Mouse (Mus musculus): ENCODE measurements around the gene Twf2. TPM values are rescaled to one million over a fixed set of nuclear protein-coding genes. Genes with fewer than 3 reads are reported as not detected.

Twf2 gene
- total RNA-seq, 2 experiments from 2014 or later = 127 to 210 TPM

DNA sequence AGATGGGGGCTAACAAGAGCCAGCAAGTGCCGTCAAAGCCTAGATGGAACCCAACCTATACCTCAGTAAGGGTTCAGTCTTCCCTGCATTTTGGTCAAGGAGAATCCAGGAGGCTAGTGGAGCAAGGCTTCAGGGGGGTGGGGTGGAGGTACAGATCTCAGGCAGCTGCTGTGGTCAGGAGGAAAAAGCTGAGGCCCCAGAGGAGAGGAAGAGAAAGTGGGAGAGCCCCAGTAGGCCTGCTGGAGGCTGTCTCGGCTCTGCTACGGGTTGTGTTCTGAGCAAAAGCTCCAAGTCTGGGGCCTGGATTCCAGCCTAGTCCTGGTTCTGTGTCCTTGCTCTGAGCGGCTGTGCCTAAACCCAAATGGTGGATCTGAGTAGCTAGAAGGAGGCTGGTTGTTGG lies 20.1 kb downstream of the Twf2 start:
- intact Hi-C loops (cut with DNase I) = no loop called here
- Histone ChIP-seq H3K27ac (no peak overlapping the region), H3K4me3 (no peak overlapping the region; the same call in 1 of the 2 replicates)
- DNase-seq = peak; percentile 18
- TF ChIP-seq CTCF (IDR thresholded peaks at IDR 0.05) = no peak

DNA sequence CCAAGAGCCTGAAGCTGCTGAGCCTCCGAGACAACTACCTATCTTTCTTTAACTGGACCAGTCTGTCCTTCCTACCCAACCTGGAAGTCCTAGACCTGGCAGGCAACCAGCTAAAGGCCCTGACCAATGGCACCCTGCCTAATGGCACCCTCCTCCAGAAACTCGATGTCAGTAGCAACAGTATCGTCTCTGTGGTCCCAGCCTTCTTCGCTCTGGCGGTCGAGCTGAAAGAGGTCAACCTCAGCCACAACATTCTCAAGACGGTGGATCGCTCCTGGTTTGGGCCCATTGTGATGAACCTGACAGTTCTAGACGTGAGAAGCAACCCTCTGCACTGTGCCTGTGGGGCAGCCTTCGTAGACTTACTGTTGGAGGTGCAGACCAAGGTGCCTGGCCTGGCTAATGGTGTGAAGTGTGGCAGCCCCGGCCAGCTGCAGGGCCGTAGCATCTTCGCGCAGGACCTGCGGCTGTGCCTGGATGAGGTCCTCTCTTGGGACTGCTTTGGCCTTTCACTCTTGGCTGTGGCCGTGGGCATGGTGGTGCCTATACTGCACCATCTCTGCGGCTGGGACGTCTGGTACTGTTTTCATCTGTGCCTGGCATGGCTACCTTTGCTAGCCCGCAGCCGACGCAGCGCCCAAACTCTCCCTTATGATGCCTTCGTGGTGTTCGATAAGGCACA lies 22.7 kb downstream of the Twf2 start:
- H3K4me3 ChIP-seq = peak overlapping the region; percentile 70
- H3K27ac ChIP-seq = peak overlapping the region; percentile 56; the same call in 1 of the 2 replicates
- peak; percentile 18 for DNase-seq
- no peak for TF ChIP-seq CTCF (IDR thresholded peaks at IDR 0.05)
- intact Hi-C loops (cut with DNase I) = no loop called here

DNA sequence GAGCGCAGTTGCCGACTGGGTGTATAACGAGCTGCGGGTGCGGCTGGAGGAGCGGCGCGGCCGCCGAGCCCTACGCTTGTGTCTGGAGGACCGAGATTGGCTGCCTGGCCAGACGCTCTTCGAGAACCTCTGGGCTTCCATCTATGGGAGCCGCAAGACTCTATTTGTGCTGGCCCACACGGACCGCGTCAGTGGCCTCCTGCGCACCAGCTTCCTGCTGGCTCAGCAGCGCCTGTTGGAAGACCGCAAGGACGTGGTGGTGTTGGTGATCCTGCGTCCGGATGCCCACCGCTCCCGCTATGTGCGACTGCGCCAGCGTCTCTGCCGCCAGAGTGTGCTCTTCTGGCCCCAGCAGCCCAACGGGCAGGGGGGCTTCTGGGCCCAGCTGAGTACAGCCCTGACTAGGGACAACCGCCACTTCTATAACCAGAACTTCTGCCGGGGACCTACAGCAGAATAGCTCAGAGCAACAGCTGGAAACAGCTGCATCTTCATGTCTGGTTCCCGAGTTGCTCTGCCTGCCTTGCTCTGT lies 23.3 kb downstream of the Twf2 start:
- intact Hi-C loops (cut with DNase I) = no loop called here
- TF ChIP-seq CTCF (IDR thresholded peaks at IDR 0.05) = peak; percentile 36; the same call in 1 of the 2 replicates
- H3K27ac ChIP-seq = peak overlapping the region; percentile 56
- H3K4me3 ChIP-seq = peak overlapping the region; percentile 70
- DNase-seq = peak; percentile 63

DNA sequence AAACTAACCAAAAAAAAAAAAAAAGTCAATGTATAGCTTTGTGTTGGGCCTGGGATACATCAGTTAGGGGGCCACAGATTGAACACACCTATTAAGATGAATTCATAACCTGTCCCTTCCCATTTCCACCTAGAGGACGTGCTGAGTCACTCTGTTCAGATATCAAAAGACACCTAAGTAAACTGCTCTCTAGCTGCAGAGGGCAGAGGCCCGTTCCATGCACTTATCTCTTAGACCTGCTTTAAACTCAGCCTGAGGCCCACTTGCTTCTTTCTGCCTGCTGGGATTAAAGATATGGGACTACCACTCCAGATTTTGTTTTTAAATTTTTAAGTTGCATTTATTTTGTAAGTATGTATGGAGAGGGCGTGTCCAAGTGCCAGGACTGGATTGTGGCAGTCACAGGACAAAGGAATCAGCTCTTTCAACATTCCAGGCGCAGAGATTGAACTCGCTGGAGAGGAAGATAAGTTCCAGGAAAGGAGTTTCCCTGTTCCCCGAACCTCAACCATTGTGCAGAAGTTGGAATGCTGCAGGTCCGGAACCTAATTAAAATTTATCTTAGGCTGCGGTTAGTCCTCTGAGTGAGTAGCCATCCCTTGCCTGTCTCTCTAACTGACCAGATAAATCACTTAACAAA lies 25.0 kb downstream of the Twf2 start:
- DNase-seq = no peak
- no peak overlapping the region for H3K27ac ChIP-seq
- H3K4me3 ChIP-seq = no peak overlapping the region
- intact Hi-C loops (cut with DNase I) = no loop called here
- TF ChIP-seq CTCF (IDR thresholded peaks at IDR 0.05) = no peak

DNA sequence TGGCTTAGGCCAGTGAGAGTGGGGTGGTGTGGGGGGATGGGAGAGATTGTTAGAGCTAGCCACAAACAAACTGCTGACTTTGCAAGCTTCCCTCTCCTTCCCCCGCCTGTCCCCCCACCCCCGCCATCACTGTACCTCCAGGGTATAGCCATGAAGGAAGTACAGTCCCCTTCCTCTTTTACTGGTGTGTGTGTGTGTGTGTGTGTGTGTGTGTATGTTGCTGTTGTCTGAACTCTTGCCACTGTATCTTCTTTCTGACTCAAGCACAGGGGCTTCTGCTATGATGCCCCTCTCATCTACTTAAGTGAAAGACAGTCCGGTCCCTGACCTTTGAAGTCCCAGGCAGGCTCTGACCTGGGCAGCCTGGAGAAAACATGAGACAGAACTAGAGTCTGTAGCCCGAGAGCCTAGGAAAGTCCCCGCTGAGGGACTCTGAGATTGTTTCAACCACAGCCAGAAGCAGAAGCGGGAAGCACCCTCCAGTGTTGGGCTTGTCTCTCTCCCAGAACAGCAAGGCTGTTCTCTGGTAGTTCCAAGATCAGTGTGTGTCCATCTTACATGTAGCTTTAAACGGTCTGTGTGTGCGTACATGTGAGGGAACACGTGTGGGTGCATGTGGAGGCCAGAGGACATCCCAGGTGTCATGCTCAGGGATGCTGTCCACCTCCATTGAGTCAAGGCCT lies 27.3 kb downstream of the Twf2 start:
- no peak overlapping the region for H3K4me3 ChIP-seq
- TF ChIP-seq CTCF (IDR thresholded peaks at IDR 0.05) = no peak
- 0 out of 2 replicates have a peak overlapping the region, but pooled peaks have one; percentile 24 for H3K27ac ChIP-seq
- no peak for DNase-seq
- intact Hi-C loops (cut with DNase I) = no loop called here

DNA sequence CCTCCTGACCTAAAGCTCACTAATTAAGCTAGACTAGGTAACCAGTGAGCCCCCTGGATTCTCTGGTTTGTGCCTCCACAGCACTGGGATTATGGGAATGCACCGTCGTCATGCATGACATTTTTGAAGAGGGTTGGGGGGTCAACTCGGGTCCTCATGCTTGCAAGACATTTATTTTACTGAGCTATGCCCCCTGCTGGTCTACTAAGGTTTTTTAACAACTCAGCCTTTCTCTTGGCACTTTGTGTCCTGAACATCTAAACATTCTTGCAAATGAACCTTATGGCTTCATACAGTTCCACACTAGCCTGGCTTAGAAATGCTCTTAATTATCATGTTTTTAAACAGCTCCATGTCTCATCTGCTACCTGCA lies 27.8 kb downstream of the Twf2 start:
- DNase-seq = no peak
- H3K4me3 ChIP-seq = no peak overlapping the region
- intact Hi-C loops (cut with DNase I) = no loop called here
- H3K27ac ChIP-seq = no peak overlapping the region
- TF ChIP-seq CTCF (IDR thresholded peaks at IDR 0.05) = peak; percentile 44

DNA sequence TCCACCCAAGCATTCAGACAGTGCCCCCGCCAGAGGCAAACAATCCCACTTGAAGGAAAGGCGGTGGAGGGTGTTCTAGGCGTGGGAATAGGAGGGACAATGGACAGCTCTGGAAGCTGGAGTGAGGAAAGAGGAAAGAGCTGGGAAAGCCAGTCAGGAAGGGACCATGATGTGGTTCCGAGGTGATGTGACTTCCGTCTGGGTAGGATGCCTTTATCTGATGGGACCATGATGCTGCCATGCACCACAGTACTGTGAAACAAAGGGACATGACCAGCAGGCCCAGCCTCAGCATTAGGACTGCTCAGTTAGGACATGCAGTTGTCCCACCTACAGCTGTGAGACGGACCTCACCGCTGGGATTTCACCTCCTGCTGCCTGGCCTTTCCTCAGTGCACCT lies 28.3 kb downstream of the Twf2 start:
- H3K4me3 ChIP-seq = no peak overlapping the region
- no peak overlapping the region for H3K27ac ChIP-seq
- no peak for TF ChIP-seq CTCF (IDR thresholded peaks at IDR 0.05)
- no peak for DNase-seq
- intact Hi-C loops (cut with DNase I) = no loop called here

DNA sequence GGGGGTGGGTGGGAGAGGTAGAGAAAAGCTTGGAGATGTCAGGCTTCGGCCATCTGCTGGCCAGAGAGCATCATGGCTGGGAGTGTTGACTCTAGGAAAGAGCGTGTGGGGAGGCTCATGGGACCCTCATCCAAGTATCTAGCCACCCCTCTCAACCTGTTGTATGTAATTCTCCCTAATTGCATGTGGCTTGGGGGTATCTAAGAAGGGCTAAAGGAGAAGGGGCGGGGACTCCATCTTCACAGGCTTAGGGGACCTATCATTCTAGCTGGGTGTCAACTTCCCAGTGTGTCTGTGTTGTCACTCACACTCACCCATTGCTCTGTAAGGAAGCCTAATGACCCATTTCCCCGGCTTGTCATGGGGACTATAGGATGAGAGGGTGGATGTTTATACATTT lies 28.9 kb downstream of the Twf2 start:
- TF ChIP-seq CTCF (IDR thresholded peaks at IDR 0.05) = no peak
- H3K27ac ChIP-seq = no peak overlapping the region
- no peak overlapping the region for H3K4me3 ChIP-seq
- no peak for DNase-seq
- intact Hi-C loops (cut with DNase I) = no loop called here

DNA sequence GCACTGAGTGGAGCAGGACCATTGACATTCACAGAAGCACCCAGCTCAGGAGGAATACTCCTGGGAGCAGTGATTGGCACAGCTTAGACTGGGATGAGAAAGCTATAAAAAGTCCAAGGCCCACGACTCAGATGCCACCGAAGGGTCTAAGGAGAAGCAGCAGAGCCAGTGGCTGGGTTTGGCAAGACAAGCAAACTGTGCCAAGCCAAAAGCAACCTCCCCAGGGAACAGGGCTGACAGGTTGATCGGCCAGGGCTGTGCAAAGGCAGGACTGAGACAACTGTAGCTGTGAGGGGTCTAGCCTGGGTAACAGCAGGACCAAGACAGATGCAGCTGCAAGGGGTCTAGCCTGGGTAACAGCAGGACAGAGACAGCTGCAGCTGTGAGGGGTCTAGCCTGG lies 30.0 kb downstream of the Twf2 start:
- Histone ChIP-seq H3K4me3 (no peak overlapping the region), H3K27ac (no peak overlapping the region)
- no peak for TF ChIP-seq CTCF (IDR thresholded peaks at IDR 0.05)
- DNase-seq = no peak
- intact Hi-C loops (cut with DNase I) = no loop called here

DNA sequence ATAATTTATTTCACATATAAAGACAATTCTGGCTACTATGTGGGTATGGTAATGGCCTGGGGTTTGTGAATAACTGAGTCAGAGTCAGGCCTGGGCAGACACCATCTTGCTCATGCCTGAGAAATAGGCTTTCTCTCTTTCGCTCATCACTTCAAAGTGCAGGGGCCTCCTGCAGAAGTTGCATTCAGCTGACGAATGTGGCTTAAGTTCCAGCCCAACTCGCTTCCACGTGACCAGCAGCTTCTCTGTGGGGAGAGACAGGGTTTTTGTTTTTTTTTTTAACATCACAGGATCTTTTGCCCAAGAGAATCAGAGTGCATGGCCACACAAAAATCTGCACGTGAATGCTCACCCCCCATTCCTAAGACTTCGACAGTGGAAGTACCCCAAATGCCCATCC lies 31.0 kb downstream of the Twf2 start:
- Histone ChIP-seq H3K27ac (no peak overlapping the region), H3K4me3 (no peak overlapping the region)
- DNase-seq = no peak
- TF ChIP-seq CTCF (IDR thresholded peaks at IDR 0.05) = no peak
- intact Hi-C loops (cut with DNase I) = no loop called here

DNA sequence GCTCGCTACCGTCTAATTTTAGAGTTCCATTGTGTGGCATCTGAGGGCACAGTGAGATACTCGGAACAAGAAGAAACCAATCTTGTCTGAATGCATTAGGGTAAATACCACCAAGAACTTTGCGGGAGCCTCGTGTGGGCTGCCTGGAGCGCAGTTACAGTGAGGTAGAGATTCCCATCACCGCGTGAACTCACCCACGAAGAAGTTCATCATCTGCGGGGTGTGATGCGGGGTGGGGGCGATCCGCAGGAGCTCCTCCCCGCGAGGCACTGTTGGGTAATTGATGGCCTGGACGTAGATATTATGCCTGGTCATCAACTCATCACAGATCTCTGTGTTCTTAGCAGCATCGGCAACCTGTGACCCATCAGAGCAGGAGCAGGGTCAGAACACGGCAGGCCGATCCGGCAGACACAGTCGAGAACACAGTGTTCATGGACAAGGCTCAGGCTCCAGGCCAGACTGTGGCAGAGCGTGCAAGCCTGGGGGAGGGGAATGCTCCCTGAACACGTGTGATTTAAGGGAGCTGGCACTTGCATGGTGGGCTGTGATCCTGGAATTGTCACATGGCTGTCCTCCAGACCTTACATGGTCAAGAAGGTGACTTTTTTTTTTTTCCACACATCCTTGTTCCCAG lies 32.4 kb downstream of the Twf2 start:
- intact Hi-C loops (cut with DNase I) = no loop called here
- DNase-seq = peak; percentile 62
- Histone ChIP-seq H3K27ac (0 out of 2 replicates have a peak overlapping the region, but pooled peaks have one; percentile 1), H3K4me3 (no peak overlapping the region)
- TF ChIP-seq CTCF (IDR thresholded peaks at IDR 0.05) = no peak

DNA sequence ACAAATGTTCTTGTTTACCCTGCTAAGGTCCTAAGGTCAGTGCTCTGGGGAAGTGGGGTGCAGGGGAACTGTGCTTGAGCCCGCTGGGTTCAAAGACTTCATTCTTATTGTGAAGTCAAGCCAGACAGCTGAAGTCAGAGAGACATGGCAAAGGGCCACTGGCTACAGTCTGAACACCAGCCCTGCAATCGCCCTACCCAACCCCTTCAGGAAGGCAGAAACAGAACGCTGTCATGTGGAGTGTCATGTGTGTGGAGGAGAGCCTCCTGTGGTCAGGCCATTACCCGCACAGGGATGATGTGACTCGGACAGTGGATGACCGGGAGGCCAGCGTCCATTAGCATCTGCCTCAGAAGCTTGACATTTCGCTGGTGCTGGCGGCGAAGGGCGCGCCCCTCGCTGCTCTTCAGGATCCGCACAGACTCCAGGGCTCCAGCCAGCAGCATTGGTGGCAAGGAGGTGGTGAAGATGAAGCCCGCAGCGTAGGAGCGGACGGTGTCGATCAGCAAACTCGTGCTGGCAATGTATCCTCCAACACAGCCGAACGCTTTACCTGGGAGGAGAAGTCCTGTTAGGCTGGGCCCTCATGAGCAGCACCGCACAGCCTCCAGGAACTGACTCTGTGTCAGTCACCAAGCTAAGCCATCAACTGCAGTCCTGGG lies 33.4 kb downstream of the Twf2 start:
- intact Hi-C loops (cut with DNase I) = no loop called here
- TF ChIP-seq CTCF (IDR thresholded peaks at IDR 0.05) = no peak
- DNase-seq = no peak
- H3K4me3 ChIP-seq = no peak overlapping the region
- H3K27ac ChIP-seq = peak overlapping the region; percentile 53

Data from gastrocnemius, adult 2 months (tissue).